Mouse (Mus musculus) forebrain, embryonic 10.5 days (tissue): ENCODE data around the gene Sept3. TPM values are rescaled to one million over a fixed set of nuclear protein-coding genes. Genes with fewer than 3 reads are reported as not detected.
A peak's percentile ranks its signal among the peaks of the same experiment; 100 is the strongest.
"Not testable (repeated sequence)": the region's sequence is repeated elsewhere in the genome, so short reads cannot be mapped to it uniquely, and the experiment has no call there.

Experiments used
- DNase-seq: peaks from one replicate; pipeline ENCODE4 v3.0.0-alpha.2; 2017; ENCODE audit warnings: low spot score; ENCODE audit errors: extremely low spot score
- H3K27ac ChIP-seq: fragments of 300-500 bp; sonication (generic); 2 replicates; pipeline ENCODE4 v1.5.1; 2016; ENCODE audit warnings: mild to moderate bottlenecking
- H3K27me3 ChIP-seq: fragments of 300-500 bp; sonication (generic); 2 replicates; pipeline ENCODE4 v1.6.1; 2016; ENCODE audit warnings: mild to moderate bottlenecking; ENCODE audit not compliant: poor library complexity, severe bottlenecking
- H3K36me3 ChIP-seq: fragments of 300-500 bp; sonication (generic); replicated peaks from 2 replicates; pipeline ENCODE4 v1.6.1; 2016; ENCODE audit warnings: mild to moderate bottlenecking, moderate library complexity
- H3K4me1 ChIP-seq: fragments of 300-500 bp; sonication (generic); 2 replicates; pipeline ENCODE4 v1.6.1; 2016
- H3K4me3 ChIP-seq: fragments of 300-500 bp; sonication (generic); 2 replicates; pipeline ENCODE4 v1.5.1; 2016; ENCODE audit warnings: mild to moderate bottlenecking, moderate library complexity
- H3K9me3 ChIP-seq: fragments of 300-500 bp; sonication (generic); 2 replicates; pipeline ENCODE4 v1.6.1; 2016; ENCODE audit warnings: mild to moderate bottlenecking, moderate library complexity
- WGBS: fragments of 180-500 bp; shearing (Covaris S2); methylation state at CpG from one replicate; pipeline ENCODE4 v1.1.7; 2016; 5-methylcytosine and 5-hydroxymethylcytosine counted together
- polyA plus RNA-seq: library from polyadenylated mRNA; unstranded; fragments of >200 nt; fragmentation: Nextera tagmentation; extraction: Ambion mirVana; gene quantifications from 2 replicates; pipeline ENCODE4 v1.2.1, GENCODE M21; 2016

Sept3 gene
- polyA plus RNA-seq, 1 experiment from 2014 or later: 62.5 TPM

- Histone ChIP-seq H3K27ac (peak overlapping the region; percentile 96), H3K4me3 (peak overlapping the region; percentile 72), H3K4me1 (peaks cover 15% of the 10 kb centered on the region)
- 22% methylated on average over 9 of the region's 9 CpGs for WGBS
- not testable (repeated sequence) for H3K9me3 ChIP-seq, H3K27me3 ChIP-seq, H3K36me3 ChIP-seq, DNase-seq
Observed at GRCm38 (mm10) chr15:82244805-82245161, 29.9 kb upstream of the Sept3 start.

GRCm38 (mm10) chr15:82247131-82247776 lies 27.4 kb upstream of the Sept3 start:
- DNase-seq: no peak
- H3K36me3 ChIP-seq: no peaks in the 10 kb centered on the region
- H3K27ac ChIP-seq: no peak overlapping the region
- 79% methylated on average over 3 of the region's 3 CpGs for WGBS
- H3K4me1 ChIP-seq: peaks cover 15% of the 10 kb centered on the region
- H3K4me3 ChIP-seq: no peak overlapping the region
- H3K27me3 ChIP-seq: no peaks in the 10 kb centered on the region
- no peaks in the 10 kb centered on the region for H3K9me3 ChIP-seq

- DNase-seq: no peak
- WGBS: 91% methylated on average over 3 of the region's 3 CpGs
- H3K27ac ChIP-seq: no peak overlapping the region
- H3K36me3 ChIP-seq: no peaks in the 10 kb centered on the region
- H3K4me1 ChIP-seq: peaks cover 15% of the 10 kb centered on the region
- H3K27me3 ChIP-seq: peaks cover under 1% of the 10 kb centered on the region; the same call in 1 of the 2 replicates
- H3K4me3 ChIP-seq: no peak overlapping the region
- H3K9me3 ChIP-seq: no peaks in the 10 kb centered on the region
Observed at GRCm38 (mm10) chr15:82251579-82251978, 23.1 kb upstream of the Sept3 start.

GRCm38 (mm10) chr15:82252097-82252496 lies 22.6 kb upstream of the Sept3 start, which contains the start of gene 1500009C09Rik:
Gene 1500009C09Rik, plus strand, starts transcription at chr15:82252397.
- H3K9me3 ChIP-seq: no peaks in the 10 kb centered on the region
- 90% methylated on average over 6 of the region's 6 CpGs for WGBS
- no peak within 1 kb of the TSS for H3K27ac ChIP-seq
- no peaks in the 10 kb centered on the region for H3K36me3 ChIP-seq
- no peak within 1 kb of the TSS for H3K4me3 ChIP-seq
- H3K27me3 ChIP-seq: peaks cover 4% of the 10 kb centered on the region; the same call in 1 of the 2 replicates
- DNase-seq: no peak
- H3K4me1 ChIP-seq: peaks cover 20% of the 10 kb centered on the region

GRCm38 (mm10) chr15:82255248-82255647 lies 19.4 kb upstream of the Sept3 start:
- H3K27me3 ChIP-seq: peaks cover 18% of the 10 kb centered on the region
- DNase-seq: no peak
- 45% methylated on average over 4 of the region's 4 CpGs for WGBS
- H3K36me3 ChIP-seq: no peaks in the 10 kb centered on the region
- H3K27ac ChIP-seq: 0 out of 2 replicates have a peak overlapping the region, but pooled peaks have one; percentile 73
- peaks cover 25% of the 10 kb centered on the region for H3K4me1 ChIP-seq
- no peak overlapping the region for H3K4me3 ChIP-seq
- H3K9me3 ChIP-seq: no peaks in the 10 kb centered on the region

- peak overlapping the region; percentile 73 for H3K27ac ChIP-seq
- H3K4me3 ChIP-seq: peak overlapping the region; percentile 44
- no peaks in the 10 kb centered on the region for H3K9me3 ChIP-seq
- peaks cover 24% of the 10 kb centered on the region for H3K27me3 ChIP-seq
- peak; percentile 55 for DNase-seq
- peaks cover 25% of the 10 kb centered on the region for H3K4me1 ChIP-seq
- H3K36me3 ChIP-seq: no peaks in the 10 kb centered on the region
- 26% methylated on average over 10 of the region's 10 CpGs for WGBS
Observed at GRCm38 (mm10) chr15:82255944-82256383, 18.7 kb upstream of the Sept3 start.

GRCm38 (mm10) chr15:82259510-82259909 lies 15.2 kb upstream of the Sept3 start:
- H3K36me3 ChIP-seq: no peaks in the 10 kb centered on the region
- no peak overlapping the region for H3K27ac ChIP-seq
- peaks cover 27% of the 10 kb centered on the region for H3K4me1 ChIP-seq
- H3K27me3 ChIP-seq: peaks cover 24% of the 10 kb centered on the region
- 14% methylated on average over 16 of the region's 16 CpGs for WGBS
- no peak overlapping the region for H3K4me3 ChIP-seq
- no peaks in the 10 kb centered on the region for H3K9me3 ChIP-seq
- peak; percentile 76 for DNase-seq

GRCm38 (mm10) chr15:82266356-82266755 lies 8.3 kb upstream of the Sept3 start:
- no peaks in the 10 kb centered on the region for H3K36me3 ChIP-seq
- WGBS: 21% methylated on average over 6 of the region's 6 CpGs
- peaks cover 5% of the 10 kb centered on the region for H3K27me3 ChIP-seq
- peaks cover 35% of the 10 kb centered on the region for H3K4me1 ChIP-seq
- DNase-seq: peak; percentile 69
- H3K27ac ChIP-seq: no peak overlapping the region
- no peaks in the 10 kb centered on the region for H3K9me3 ChIP-seq
- no peak overlapping the region for H3K4me3 ChIP-seq

- peak; percentile 39 for DNase-seq
- Histone ChIP-seq H3K9me3 (no peaks in the 10 kb centered on the region), H3K27ac (peak overlapping the region; percentile 53; the same call in 1 of the 2 replicates), H3K27me3 (peaks cover 24% of the 10 kb centered on the region), H3K4me3 (peak overlapping the region; percentile 18; the same call in 1 of the 2 replicates), H3K36me3 (no peaks in the 10 kb centered on the region), H3K4me1 (peaks cover 38% of the 10 kb centered on the region)
- WGBS: 23% methylated on average over 3 of the region's 3 CpGs
Observed at GRCm38 (mm10) chr15:82268185-82268584, 6.5 kb upstream of the Sept3 start.

GRCm38 (mm10) chr15:82268783-82269182 lies 5.9 kb upstream of the Sept3 start:
- 91% methylated on average over 9 of the region's 9 CpGs for WGBS

GRCm38 (mm10) chr15:82271201-82271600 lies 3.5 kb upstream of the Sept3 start:
- 8% methylated on average over 5 of the region's 5 CpGs for WGBS
- Histone ChIP-seq H3K36me3 (no peaks in the 10 kb centered on the region), H3K27ac (peak overlapping the region; percentile 40), H3K4me3 (no peak overlapping the region), H3K4me1 (peaks cover 57% of the 10 kb centered on the region), H3K27me3 (peaks cover 52% of the 10 kb centered on the region), H3K9me3 (no peaks in the 10 kb centered on the region)
- peak; percentile 78 for DNase-seq

More at GRCm38 (mm10) chr15:82268783-82269182, 5.9 kb upstream of the Sept3 start:
- no peaks in the 10 kb centered on the region for H3K36me3 ChIP-seq
- peaks cover 40% of the 10 kb centered on the region for H3K4me1 ChIP-seq
- no peaks in the 10 kb centered on the region for H3K9me3 ChIP-seq
- H3K4me3 ChIP-seq: no peak overlapping the region
- H3K27me3 ChIP-seq: peaks cover 30% of the 10 kb centered on the region
- H3K27ac ChIP-seq: peak overlapping the region; percentile 3; the same call in 1 of the 2 replicates
- no peak for DNase-seq

- 87% methylated on average over 6 of the region's 6 CpGs for WGBS
- no peak overlapping the region for H3K27ac ChIP-seq
- no peak overlapping the region for H3K4me3 ChIP-seq
- peaks cover 68% of the 10 kb centered on the region for H3K4me1 ChIP-seq
- H3K27me3 ChIP-seq: peaks cover 54% of the 10 kb centered on the region
- H3K9me3 ChIP-seq: no peaks in the 10 kb centered on the region
- H3K36me3 ChIP-seq: peaks cover 9% of the 10 kb centered on the region
- DNase-seq: no peak
Observed at GRCm38 (mm10) chr15:82272295-82272694, 2.4 kb upstream of the Sept3 start.
